Mouse (Mus musculus) limb, embryonic 14.5 days (tissue): ENCODE results near the gene Zdhhc8. TPM values are rescaled to one million over a fixed set of nuclear protein-coding genes. Genes with fewer than 3 reads are reported as not detected.

ENCODE experiments used
- ATAC-seq: fragments of 200-750 bp; cut with Nextera tagmentation; 2 replicates; pipeline ENCODE4 v1.8.0; 2017; ENCODE audit warnings: low read depth, moderate number of reproducible peaks, moderate TSS enrichment; ENCODE audit not compliant: low FRiP score
- DNase-seq: peaks from one replicate; pipeline ENCODE4 v3.0.0-alpha.2; 2015; ENCODE audit warnings: low spot score
- H3K27ac ChIP-seq: fragments of 300-500 bp; sonication (generic); replicated peaks from 2 replicates; pipeline ENCODE4 v1.5.1; 2014; ENCODE audit warnings: low read depth, mild to moderate bottlenecking, low read length, moderate library complexity, mixed read lengths
- H3K27me3 ChIP-seq: fragments of 300-500 bp; sonication (generic); 2 replicates; pipeline ENCODE4 v1.6.1; 2014; ENCODE audit warnings: low read length, mixed read lengths; ENCODE audit not compliant: control insufficient read depth, insufficient read depth
- H3K36me3 ChIP-seq: fragments of 300-500 bp; sonication (generic); 2 replicates; pipeline ENCODE4 v1.6.1; 2014; ENCODE audit warnings: mild to moderate bottlenecking, low read length, moderate library complexity, mixed read lengths; ENCODE audit not compliant: control insufficient read depth, insufficient read depth
- H3K4me1 ChIP-seq: fragments of 300-500 bp; sonication (generic); 2 replicates; pipeline ENCODE4 v1.6.1; 2014; ENCODE audit warnings: antibody characterized with exemption, low read length, mixed read lengths; ENCODE audit not compliant: control insufficient read depth, insufficient read depth
- H3K4me2 ChIP-seq: fragments of 300-500 bp; sonication (generic); replicated peaks from 2 replicates; pipeline ENCODE4 v1.6.1; 2014; ENCODE audit warnings: low read depth, mild to moderate bottlenecking, low read length, moderate library complexity; ENCODE audit not compliant: severe bottlenecking
- H3K4me3 ChIP-seq: fragments of 300-500 bp; sonication (generic); replicated peaks from 2 replicates; pipeline ENCODE4 v1.5.1; 2014; ENCODE audit warnings: low read length
- H3K9ac ChIP-seq: fragments of 300-500 bp; sonication (generic); 2 replicates; pipeline ENCODE4 v1.6.1; 2014; ENCODE audit warnings: mild to moderate bottlenecking, low read depth, low read length, moderate library complexity; ENCODE audit not compliant: severe bottlenecking
- H3K9me3 ChIP-seq: fragments of 300-500 bp; sonication (generic); 2 replicates; pipeline ENCODE4 v1.6.1; 2016; ENCODE audit warnings: low read length; ENCODE audit not compliant: control insufficient read depth
- POLR2A ChIP-seq: fragments of 200-500 bp; IDR thresholded peaks from 2 replicates; pipeline ENCODE4 v1.8.0; 2012; ENCODE audit warnings: inconsistent platforms, mild to moderate bottlenecking, moderate library complexity, borderline replicate concordance; ENCODE audit not compliant: insufficient read depth, insufficient read length; ENCODE audit errors: extremely low read depth
- WGBS: fragments of 180-500 bp; shearing (Covaris S2); extraction: QIAGEN DNeasy Blood & Tissue Kit; methylation state at CpG from one replicate; pipeline ENCODE4 v1.1.7; 2014; 5-methylcytosine and 5-hydroxymethylcytosine counted together
- polyA plus RNA-seq, 2 experiments: library from polyadenylated mRNA; depleted of rRNA in 1 of 2; stranded (reverse) in 1 of 2; unstranded in 1 of 2; fragments of >200 nt; fragmentation: Nextera tagmentation in 1 of 2; extraction: Ambion mirVana in 1 of 2; gene quantifications; 2 replicates each; pipeline versions ENCODE4 v1.2.1 to v1.2.3; 2012 to 2014

The Zdhhc8 gene
- polyA plus RNA-seq, 2 experiments: 23.1 to 68.2 TPM

- 55% methylated on average over 15 of the region's 15 CpGs for WGBS
- DNase-seq: no peak
Measured at GRCm38 (mm10) chr16:18194208-18194985, 40.5 kb downstream of the Zdhhc8 start.

GRCm38 (mm10) chr16:18191006-18191405, 43.9 kb downstream of the Zdhhc8 start:
- no peak for TF ChIP-seq POLR2A
- Histone ChIP-seq H3K4me2 (no peak overlapping the region), H3K27ac (no peak overlapping the region), H3K36me3 (no peaks in the 10 kb centered on the region), H3K9me3 (no peaks in the 10 kb centered on the region), H3K4me1 (peaks cover 19% of the 10 kb centered on the region), H3K27me3 (no peaks in the 10 kb centered on the region), H3K4me3 (no peak overlapping the region), H3K9ac (no peak overlapping the region)
- 73% methylated on average over 2 of the region's 2 CpGs for WGBS
- no peak for DNase-seq
- no peak for ATAC-seq

More at GRCm38 (mm10) chr16:18194208-18194985, 40.5 kb downstream of the Zdhhc8 start:
- no peak overlapping the region for H3K4me2 ChIP-seq
- H3K9ac ChIP-seq: no peak overlapping the region
- TF ChIP-seq POLR2A: no peak
- peaks cover 24% of the 10 kb centered on the region for H3K4me1 ChIP-seq
- no peaks in the 10 kb centered on the region; the same call in 1 of the 2 replicates for H3K27me3 ChIP-seq
- no peaks in the 10 kb centered on the region for H3K36me3 ChIP-seq
- H3K27ac ChIP-seq: no peak overlapping the region
- ATAC-seq: peak; percentile 47; the same call in 1 of the 2 replicates
- no peaks in the 10 kb centered on the region for H3K9me3 ChIP-seq
- H3K4me3 ChIP-seq: no peak overlapping the region

DNA sequence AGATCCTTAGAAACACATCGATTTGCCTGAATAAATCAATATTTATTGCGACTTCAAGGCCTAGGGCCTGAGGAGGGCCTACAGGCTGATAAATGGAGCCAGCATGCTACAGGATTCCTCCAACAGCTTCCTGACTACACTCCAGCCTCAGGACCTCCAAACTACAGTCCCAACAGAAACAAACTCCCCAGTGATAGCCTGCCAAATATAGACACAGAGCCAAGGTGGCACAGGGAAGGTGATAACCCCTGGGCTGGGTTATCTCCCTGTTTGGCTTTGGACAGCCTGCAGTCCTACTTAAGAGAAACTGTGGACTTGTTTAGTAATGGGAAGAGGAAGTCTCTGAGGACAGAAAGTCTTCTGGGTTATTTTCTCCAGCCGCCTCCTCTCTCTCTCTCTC, 47.7 kb downstream of the Zdhhc8 start:
- ATAC-seq (no peak), DNase-seq (no peak)
- Histone ChIP-seq H3K27ac (no peak overlapping the region), H3K4me2 (no peak overlapping the region), H3K36me3 (no peaks in the 10 kb centered on the region), H3K4me3 (no peak overlapping the region), H3K27me3 (no peaks in the 10 kb centered on the region), H3K9me3 (no peaks in the 10 kb centered on the region), H3K4me1 (peaks cover 16% of the 10 kb centered on the region), H3K9ac (no peak overlapping the region)
- 90% methylated on average over 3 of the region's 3 CpGs for WGBS
- no peak for TF ChIP-seq POLR2A

DNA sequence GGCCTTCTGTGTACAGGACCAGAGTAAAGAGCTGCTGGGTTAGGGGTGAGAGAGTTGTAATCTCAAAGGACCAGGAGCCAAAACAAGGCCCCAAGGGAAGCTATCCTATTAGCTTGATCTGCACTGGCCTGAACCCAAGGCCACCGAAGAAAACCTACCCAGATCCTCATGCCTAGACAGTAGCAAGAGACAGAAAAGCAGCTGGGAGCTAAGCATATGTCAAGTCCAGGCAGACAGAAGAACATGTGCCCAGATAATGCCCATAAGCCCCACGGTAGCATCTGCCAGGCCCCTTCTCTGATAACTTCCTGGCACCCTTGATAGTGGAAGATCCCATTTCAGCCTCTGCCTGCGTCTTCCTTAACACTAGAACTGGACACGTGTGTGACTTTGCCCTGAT, 48.1 kb downstream of the Zdhhc8 start:
- no peak for ATAC-seq
- 68% methylated on average over 4 of the region's 4 CpGs for WGBS
- no peak overlapping the region for H3K27ac ChIP-seq

DNA sequence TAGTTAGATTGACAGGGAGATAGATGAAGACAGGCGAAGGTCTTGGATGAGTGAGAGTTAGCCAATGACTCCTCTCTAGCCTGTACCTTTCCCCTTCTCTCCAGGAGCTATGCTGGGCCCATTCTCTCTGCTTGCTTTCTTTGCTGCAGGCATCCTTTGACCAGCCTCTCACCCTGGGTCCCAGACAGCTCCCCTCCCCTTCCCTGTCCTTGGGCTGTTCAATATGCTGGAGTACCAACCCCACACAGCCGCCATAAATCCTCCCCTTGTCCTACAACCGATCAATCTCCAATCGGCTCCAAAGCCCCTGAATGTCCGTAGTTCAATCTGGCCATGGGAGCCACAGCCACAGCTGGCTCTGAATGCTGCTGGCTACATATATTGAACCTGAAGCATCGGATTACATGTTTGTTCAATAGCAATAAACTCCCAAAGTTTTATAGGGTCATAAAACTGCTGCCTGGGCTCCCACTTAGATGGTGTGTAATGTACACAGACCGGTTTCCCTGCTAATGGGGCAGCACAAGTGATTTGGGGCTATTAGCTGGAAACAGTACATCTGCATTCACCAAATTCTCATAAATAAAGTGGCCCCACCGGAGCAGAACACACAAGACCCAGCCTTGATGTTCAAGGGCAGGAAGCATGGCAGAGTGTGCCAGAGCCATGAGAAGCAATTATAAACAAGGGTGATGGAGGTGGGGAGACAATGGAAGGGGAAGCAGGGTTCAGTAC, 49.1 kb downstream of the Zdhhc8 start:
- 7% methylated on average over 8 of the region's 8 CpGs for WGBS
- peak; percentile 46 for DNase-seq
- no peaks in the 10 kb centered on the region for H3K9me3 ChIP-seq
- no peak overlapping the region for H3K27ac ChIP-seq
- ATAC-seq: peak; percentile 67; the same call in 1 of the 2 replicates
- no peak overlapping the region for H3K4me3 ChIP-seq
- H3K9ac ChIP-seq: no peak overlapping the region
- H3K4me1 ChIP-seq: peaks cover 25% of the 10 kb centered on the region
- no peaks in the 10 kb centered on the region for H3K27me3 ChIP-seq
- H3K36me3 ChIP-seq: no peaks in the 10 kb centered on the region
- no peak overlapping the region; the same call in 1 of the 2 replicates for H3K4me2 ChIP-seq
- TF ChIP-seq POLR2A: no peak

More for the DNA sequence above, 48.1 kb downstream of the Zdhhc8 start:
- H3K36me3 ChIP-seq: no peaks in the 10 kb centered on the region
- no peak for DNase-seq
- no peak for TF ChIP-seq POLR2A
- H3K4me1 ChIP-seq: peaks cover 16% of the 10 kb centered on the region
- no peak overlapping the region for H3K4me2 ChIP-seq
- no peak overlapping the region for H3K4me3 ChIP-seq
- no peak overlapping the region for H3K9ac ChIP-seq
- H3K27me3 ChIP-seq: no peaks in the 10 kb centered on the region
- no peaks in the 10 kb centered on the region for H3K9me3 ChIP-seq
